Mouse (Mus musculus) urinary bladder, postnatal 10 days (tissue): ENCODE measurements at regions not wholly inside any gene's neighbourhood (a gene's known extent, or its start where the extent isn't known, plus 50 kb on each side); places are given as distances from the start of the nearest gene placed in this dataset.

Source experiments
- DNase-seq: peaks from one replicate; pipeline ENCODE4 v3.0.0; 2022; ENCODE audit warnings: low spot score

DNA sequence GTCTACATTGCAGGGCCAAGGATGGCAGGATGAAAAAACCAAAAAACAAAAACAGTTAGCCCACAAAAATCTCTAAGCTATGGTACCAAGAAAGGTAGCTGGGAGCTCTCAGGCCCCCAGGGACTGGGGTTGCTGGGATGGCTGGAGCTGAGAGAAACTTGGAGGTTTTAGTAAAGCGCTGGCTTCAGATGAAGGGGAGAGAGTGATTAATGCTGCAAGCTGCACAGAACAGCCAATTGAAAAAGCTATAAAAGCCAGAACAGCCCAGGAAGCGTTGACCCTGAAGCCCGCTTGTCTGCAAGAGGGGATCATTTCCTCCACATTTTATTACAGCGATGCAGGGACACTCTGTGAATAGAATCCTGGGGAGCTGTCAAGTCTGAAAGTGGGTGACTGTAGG, 157.0 kb downstream of the 4930564D02Rik start:
- DNase-seq: no peak

DNA sequence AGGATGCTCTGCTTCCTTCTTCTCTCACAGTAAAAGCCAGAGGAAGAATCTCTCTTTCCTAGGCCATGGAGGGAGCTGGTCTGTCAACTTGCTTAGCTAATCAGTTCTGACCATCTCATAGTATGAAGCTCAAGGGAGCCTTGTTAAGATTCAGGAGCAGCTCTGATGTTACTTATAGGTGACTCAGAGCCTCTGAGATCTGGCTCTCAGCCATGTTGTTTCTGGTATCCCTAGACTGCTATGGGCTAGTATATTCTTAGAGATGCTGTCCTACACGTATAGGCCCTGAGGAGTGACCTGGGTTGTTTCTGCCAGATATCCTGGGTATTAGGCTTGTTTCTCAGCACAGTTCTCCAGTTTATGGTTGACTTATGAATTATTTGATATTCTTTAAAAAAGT, 160.9 kb downstream of the 4930564D02Rik start:
- no peak for DNase-seq

DNA sequence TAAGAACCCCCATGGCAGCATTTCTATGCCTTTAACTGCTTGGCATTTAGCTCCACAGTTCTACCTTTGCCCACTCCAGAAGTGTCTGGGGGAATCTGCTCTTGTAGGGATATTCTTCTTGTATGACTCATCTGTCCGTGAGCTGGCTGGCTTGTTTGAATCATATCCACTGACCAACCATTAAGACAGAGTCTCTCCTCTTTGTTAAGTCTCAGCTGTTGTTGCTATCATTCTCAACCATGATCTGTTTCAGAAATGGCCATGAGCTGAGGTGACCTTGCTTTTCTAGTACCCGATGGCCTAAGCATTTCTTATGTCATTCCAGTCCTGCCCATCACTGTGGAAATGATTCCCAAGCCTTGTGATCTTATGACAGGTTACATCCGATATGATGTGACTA, 161.8 kb downstream of the 4930564D02Rik start:
- no peak for DNase-seq

DNA sequence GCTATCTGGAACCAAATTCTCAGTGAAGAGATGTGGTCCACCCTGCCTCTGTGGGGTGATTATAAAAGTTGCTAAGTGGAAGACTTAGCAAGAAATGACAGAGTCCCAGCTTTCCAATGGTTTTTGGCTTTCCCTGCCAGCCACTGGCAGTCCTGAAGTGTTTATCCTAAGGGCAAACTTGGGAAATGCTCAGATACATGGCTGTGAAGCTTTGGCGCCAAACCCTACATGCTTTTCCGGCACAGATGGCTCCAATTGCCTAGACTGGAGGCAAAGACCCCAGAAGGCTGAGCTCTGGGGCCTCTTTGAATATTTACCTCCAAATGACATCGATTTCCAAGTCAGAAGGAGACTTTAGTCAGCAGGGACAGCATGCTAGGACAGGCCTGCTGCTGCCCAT, 174.4 kb downstream of the 4930564D02Rik start:
- DNase-seq: no peak

DNA sequence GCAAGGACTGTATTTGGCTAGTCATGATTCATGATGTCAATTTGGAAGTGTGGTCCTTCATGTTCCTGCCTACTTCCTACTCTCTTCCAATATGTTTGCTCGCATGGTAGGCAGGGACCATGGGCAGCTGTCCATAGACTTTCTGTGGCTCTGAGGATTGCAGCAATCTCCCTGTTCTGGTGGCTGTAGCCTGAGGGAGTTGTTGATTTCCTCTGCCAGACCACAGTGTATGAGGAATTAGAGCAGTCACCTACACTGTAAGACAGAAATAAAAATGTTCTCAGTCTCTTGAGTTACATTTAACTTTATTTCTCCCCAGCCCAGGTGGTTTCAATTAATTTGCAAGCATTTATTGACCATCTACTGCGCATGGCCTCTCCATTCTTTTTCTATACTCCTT, 190.5 kb downstream of the 4930564D02Rik start:
- DNase-seq: no peak

DNA sequence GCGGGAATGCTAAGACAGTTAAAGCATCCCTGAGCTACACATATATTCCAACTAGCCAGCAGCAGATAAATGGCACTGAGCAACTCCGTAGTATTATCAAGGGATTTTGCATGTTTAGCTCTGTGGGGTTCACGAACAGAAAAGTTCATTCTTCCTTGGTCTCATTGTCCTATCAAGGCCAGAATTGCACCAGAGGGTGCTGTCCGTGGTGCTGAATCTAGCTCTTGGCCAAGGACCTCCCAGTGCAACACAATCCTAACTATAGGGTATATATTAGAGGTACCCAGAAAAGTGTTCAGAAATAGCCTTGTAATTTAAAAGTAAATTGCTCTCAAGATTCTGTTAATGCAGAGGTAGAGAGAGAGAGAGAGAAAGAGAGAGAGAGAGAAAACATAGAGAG, 176.9 kb upstream of the Kcnd3 start:
- DNase-seq: no peak

DNA sequence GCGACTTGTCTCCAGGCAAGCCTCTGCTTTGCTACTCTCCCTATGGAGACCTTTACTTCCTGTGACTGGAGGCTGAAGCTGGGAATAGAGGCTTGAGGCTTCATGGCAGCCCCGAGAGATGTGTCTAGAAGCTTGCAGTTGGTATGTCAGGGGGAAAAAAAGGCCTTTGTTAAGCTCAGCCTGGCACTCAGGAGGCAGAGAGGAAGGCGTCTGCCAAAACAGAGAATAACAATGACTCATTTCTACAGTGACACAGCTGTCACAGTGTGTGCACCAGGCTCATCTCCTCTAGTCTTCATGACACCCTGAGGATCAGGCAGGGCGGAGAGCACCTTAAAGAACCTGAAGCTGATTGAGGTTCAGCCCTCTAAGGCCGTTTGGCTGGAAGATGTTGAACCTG, 171.2 kb upstream of the Kcnd3 start:
- no peak for DNase-seq

DNA sequence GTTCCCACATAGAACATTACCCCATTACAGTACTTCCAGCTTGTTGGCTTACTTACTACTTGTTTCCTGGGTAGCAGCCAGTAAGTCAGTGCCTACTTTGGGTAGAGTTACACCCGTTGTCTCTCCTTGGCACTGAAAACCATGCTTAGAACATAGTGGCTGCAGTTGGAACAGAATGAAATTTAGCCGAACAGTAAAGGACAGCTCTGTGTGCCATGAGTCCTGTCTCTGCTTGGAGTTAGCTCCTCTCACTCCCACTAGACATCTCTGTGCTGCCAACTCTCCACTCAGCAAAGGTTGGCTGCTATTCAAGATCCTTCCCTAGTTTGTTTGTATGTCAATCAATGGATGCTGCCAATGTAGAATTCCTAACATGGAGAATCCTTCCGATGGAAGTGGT, 170.4 kb upstream of the Kcnd3 start:
- DNase-seq: no peak

DNA sequence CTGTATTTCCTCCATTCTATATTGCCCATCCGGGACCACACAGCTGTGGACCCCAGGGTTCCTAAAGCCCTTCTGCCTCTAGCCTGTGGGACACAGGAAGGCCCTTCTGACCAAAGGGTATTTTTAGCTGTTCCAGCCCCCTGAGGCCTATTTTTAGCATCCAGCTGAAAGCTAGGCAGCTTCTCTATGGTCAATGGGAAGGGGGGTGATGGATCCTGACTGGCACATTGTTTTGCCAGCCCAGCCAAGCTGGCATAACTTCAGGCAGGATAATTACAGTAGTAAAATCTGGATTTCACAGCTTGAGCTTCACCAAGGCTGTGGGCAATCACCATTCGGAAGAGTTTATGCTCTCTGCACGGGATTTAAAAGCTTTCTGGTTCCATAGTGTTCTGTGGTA, 153.9 kb upstream of the Kcnd3 start:
- DNase-seq: no peak

DNA sequence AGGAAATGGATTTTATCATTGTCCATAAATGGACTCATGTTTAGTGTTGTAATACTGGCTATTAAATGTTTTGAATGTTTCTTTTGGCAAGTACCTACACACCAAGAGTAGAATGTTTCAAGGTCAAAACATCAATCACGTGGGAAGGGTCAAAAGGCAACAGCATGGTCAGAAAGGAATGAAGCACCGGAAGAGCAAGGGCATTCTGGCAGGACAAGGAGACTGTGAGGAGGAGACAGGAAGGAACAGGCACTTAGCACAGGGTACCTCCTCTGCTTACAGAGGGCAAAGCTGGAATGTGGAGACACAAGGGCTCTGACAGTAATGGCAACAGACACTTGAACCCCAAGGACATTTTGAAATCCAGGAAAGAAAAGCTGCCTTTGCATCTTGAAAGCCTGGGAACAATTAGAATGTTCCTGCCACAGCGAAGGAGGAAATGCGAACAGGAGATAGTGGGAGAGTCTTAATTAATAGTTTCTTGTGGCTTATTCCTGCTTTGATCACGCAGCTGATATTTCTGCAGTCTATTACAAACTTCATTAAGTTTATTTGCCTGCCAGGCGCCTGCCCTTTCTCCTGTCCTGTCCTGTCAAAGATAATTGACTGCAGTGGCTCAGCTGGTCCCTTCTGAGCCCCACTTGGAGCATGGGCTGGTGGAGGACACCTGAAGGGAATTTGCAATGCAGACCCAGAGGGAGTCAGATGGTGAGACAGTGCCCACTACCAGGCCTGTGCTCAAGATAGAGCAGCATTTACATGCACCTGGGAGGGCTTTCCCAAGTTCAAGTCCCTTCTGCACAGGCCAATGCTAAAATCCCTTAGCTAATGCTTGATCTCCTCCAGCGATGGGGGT, 151.2 kb upstream of the Kcnd3 start:
- no peak for DNase-seq

DNA sequence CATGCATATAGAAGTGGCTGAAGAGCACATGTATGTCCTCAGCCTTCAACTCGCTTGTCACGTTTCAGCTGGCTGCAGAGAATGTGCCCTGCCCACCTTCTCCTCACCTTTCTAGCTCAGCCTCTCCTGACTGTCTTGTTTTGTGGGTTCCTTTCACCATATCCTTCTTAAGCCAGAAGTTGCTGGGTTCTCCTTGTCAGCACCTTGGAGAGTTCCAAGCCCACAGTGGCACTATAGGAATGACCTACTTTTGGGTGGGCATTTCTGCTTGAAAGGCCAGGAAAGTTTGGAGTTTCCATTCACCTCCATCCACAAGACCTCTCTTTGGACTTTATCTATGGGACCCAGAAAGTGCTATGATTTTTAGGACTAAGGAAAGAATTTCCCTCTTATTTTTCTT, 144.5 kb upstream of the Kcnd3 start:
- no peak for DNase-seq

DNA sequence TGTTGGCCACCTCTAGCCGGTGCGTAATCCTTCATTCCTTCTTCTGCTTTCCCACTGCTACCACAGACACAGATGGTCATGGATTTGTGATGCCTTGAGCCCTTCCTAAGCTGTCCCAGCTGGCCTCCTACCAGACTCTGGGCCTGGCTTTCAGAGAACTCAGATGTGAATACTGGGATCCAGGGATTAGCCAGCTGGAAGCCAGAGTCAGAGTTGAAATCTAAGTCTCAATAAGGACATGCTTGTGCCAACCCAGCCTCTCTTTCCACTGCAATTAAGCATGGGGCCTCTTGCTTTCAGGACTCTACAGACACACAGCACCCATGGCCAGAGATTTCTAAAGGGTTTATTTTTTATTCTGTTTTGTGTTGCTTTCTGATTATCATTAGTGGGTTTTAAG, 143.1 kb upstream of the Kcnd3 start:
- no peak for DNase-seq

DNA sequence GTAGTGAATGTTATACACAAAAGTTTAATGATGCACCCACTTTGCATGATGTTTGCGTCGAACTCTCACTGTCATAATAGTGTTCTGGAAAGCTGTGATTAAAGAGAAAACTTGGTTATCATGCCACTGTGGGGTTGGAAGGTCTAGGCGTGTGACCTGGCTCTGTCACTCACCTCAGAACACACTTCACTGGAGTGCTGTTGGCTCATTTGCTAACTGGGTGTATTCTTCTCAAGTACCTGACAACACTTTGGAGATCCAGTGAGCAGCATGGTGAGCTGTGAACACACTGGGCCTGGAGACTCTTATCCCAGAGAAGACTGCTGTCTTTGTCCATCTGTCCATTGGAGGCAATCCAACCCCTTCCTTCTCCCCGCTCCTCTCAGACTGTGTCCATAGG, 98.9 kb upstream of the Kcnd3 start:
- DNase-seq: no peak

DNA sequence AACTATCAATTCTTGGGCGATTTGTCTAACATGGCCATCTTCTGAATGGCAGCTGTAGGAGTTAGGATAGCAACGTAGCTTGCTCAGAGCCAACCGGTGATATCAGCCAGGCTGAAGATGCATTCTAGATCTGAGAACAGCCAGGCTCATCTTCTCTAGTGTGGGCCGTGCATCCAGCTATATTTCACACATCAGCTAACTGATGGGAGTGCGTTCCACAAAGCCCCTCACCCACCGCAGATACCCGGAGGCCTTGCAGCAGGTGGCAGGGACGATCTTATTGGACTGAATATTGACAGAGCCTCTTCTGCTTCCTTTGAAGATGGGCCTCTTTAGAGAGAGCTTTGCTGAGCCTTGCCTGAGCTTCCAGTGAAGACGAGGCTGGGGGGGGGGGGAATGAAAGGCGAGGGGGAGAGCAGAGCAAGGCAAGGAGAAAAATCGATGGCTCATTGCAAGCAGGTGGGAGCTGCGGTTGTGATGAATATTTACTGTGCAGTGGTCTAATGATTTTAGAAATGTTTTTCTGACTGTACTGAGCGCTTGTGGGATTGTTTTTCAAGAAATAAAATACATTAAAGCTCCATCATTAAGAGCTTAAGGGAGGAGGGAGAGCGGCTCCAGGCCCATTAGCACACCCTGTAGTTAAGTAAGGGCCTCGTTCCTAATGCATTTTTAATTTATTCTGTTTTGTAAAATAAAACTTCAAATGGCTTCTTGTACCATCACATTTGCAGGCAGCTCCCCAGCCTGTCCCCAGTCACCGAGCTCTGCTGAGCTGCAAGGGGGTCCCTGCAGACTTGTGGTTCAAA, 97.8 kb upstream of the Kcnd3 start:
- no peak for DNase-seq

DNA sequence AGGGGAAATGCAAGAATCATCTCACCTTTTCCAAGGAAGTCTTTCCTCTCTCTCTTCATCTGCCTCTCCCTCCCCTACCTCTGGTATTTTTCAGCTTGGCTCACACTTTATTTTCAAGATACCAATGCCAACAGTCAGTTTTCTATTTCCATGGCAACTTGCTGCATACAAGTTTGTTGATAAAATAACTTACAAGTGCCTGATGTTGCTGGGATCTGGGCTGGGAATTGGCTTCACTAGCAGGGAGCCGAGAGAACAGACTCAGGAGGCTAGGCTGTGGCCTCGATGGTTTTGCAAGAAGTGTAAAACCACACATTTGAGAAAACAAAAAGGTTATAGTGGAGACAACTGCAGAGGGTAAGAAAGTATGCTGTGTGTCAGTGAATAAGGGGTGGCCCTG, 94.6 kb upstream of the Kcnd3 start:
- DNase-seq: no peak

DNA sequence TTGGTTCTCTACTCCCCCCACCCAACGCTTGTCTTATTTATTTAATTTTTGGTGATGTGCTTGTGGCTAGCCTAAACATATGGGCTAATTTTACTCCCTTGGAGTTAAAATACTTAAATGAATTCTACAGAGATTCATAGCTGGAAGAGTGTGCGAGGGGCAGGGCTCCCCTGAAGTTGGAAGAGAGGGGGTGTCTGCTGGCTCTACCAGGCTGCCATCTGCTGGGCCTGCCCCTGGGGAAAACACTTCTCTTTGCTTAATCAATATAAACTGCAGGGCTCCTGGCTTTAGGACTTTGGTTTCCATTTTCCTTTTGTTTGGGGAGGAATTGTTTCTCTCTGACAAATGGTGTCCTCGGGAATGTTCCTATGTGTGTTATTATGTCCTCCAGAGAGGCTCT, 92.5 kb upstream of the Kcnd3 start:
- DNase-seq: no peak

DNA sequence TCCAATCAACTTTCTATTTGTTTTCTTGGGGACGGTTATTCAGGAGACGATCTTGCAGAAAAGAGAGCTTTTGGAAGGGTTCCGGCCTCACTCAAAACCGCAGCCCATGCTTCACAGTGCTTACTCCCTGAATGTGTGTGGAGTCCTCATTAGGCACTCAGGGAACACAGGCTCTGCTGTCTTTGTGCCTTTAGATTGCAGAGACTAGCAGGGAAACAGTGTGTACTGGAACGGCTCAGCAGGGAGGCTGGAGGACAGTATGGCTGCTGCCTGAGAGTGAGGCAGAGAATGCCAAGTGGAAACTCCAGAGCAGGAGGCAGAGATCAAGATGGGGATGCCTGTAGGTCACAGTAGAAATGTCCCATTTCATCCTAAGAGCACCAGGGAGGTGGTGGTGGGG, 87.4 kb upstream of the Kcnd3 start:
- no peak for DNase-seq

DNA sequence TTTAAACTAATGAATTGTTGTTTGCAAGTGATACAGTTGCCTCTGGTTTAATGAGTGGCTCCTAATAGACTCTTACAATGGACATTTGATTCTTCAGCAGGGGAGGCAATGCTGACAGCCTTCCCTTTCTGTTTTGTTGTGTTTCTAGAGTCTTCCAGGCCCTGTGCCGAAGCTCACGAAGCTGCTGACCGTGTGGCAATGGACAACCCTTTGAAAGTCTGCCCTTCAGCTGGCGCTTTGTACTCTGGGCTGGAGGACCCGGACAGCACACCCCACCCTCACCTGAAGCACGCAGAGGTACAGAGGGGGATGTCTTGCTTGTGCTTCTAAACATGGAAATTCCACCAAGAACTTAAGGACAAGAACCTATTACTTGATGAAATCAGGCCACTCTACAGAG, 85.3 kb upstream of the Kcnd3 start:
- no peak for DNase-seq

DNA sequence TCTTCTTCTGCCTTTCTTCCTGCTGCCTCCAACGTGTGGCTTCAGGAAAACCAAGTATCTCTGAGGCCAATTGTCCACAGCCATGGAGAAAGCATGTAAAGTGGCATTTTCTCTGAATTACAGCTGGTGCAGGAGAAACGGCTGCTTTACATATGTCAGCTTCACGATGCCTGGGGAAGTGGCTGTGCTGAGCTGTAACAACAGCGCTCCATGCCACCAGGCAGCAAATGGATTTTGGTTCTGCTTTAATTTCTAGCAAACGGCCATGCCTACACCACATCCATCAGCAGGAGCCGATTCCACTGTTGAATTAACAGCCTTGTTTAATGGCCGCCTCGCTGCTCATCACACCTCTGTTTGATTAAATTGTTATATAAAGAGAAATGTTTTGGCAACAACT, 84.2 kb upstream of the Kcnd3 start:
- DNase-seq: no peak

DNA sequence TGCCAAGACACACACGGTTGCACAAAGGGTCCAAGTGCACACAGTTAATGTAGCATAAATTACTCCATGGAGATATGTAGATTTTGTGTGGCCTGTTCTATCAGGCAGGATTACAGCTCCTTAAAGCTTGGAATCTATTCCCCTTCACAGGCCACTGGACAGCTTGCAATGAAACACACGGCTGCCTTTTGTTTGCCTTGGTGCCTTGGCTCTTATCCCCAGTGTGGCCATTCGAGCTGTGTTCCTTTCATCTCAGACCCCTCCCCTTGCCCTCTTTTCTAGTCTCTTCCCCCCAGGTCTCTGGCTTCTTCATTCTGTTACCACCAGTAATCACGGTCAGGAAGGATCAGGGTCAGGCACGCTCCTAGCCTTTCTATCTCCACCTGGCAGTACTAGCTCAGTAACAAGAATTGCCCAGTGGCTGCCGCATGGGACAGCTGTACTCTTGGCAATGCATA, 79.7 kb upstream of the Kcnd3 start:
- no peak for DNase-seq

DNA sequence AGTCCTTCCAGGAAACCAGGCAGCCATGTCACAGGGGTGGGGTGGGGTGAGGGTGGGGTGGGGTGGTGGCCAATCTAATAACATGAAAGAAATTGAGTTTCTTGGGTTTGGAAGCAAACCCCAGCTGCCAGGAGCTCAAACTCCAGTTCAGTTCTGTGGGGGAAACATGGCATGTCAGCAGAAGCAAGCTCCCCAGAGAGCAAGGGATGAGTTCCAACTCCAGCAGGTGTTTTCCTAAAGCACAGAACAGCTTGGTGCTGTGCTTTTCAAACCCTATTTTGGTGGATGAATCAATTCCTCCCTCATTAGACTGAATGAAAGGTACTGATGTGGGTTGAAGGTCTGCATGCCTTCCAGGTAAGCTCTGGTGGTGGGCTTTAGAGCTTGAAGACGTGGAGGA, 77.8 kb upstream of the Kcnd3 start:
- no peak for DNase-seq

DNA sequence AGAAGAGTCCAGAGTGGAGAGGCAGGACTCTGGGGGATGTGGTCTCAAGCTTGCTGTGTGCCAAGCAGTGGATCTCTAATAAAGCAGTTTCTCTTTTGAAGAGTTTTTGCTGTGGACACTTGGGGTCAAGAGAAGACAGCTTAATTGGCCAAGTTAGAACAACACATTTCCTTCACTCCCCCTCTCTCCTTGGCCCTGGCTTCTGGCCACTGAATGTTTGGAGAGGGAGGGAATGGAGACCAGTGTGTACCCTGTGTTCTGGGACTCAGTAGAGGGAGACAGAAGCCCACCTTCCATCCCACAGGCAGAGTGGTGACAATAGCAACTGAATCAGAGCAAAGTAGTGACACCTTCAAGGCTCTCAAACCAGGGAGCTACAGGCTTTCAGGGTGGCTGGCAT, 77.3 kb upstream of the Kcnd3 start:
- DNase-seq: no peak

DNA sequence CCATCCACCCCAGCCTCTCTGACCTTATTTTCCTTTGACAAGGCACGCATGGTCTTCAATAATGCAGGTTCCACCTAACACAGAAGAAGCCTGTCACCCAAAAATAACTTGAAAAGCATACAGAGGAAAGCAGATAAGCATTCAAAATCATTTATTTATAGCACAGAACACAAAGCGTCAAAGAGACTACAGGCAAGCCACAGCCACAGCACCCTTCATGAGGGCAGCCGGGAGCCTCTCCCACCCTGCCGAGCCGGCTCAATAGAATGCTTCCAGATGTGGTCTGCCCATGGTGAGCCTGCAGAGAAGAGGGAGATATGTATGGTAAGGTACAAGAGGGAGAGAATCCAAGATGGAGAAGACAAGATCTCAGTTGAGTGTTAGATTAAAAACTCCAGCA, 76.7 kb upstream of the Kcnd3 start:
- DNase-seq: no peak

DNA sequence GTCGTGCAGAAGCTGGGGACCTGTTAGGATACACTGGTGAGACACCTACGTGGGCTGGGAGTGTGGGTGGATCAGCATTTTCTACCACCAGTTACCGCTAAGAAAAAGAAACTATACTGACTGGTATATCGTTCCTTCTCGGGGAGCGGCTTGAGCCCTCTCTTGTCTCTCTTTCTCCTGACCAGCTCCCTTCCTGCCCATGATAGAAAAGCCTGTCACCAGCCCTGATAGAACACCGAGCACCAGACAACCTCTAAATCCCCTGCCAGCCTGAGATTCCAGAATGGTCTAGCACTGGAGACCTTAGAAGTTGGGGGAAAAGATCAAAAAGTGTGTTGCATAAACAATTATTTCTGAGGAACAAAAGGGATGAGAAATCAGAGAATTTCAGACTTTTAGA, 76.3 kb upstream of the Kcnd3 start:
- no peak for DNase-seq
